Mouse (Mus musculus) erythroid progenitor cell, adult 5-6 weeks (primary cell): ENCODE measurements around the gene Acad10. TPM values are rescaled to one million over a fixed set of nuclear protein-coding genes. Genes with fewer than 3 reads are reported as not detected.
A peak's percentile ranks its signal among the peaks of the same experiment; 100 is the strongest.
"Not testable (repeated sequence)": the region's sequence is repeated elsewhere in the genome, so short reads cannot be mapped to it uniquely, and the experiment has no call there.

ENCODE experiments used
- ATAC-seq: replicated peaks from 2 replicates; pipeline ENCODE4 v1.8.0; 2016; ENCODE audit warnings: moderate number of reproducible peaks, mild to moderate bottlenecking, moderate TSS enrichment, inconsistent platforms; ENCODE audit not compliant: poor library complexity, low FRiP score, severe bottlenecking
- total RNA-seq, 2 experiments: library from RNA; stranded (forward) in 1 of 2; stranded (reverse) in 1 of 2; fragments of 150-400 nt in 1 of 2; fragments of 186-747, 209-891 nt in 1 of 2; gene quantifications; 2 replicates each; pipeline versions ENCODE4 v1.2.3 to v1.2.4; 2015 to 2017; ENCODE audit warnings: low replicate concordance in 2 of 2

Gene Acad10
- total RNA-seq, 2 experiments from 2014 or later, result 2.1 TPM; not detected in 1

- no peak for ATAC-seq
These were observed 1.2 kb upstream of the Acad10 start for GRCm38 (mm10) chr5:121661494-121661893.

GRCm38 (mm10) chr5:121660897-121661254 lies 562 bp upstream of the Acad10 start:
- ATAC-seq, result peak; percentile 31; the same call in 1 of the 2 replicates

GRCm38 (mm10) chr5:121657656-121658055 lies 2.7 kb downstream of the Acad10 start:
- ATAC-seq, result not testable (repeated sequence)

- not testable (repeated sequence) for ATAC-seq
These were observed 3.4 kb downstream of the Acad10 start for GRCm38 (mm10) chr5:121656866-121657265.

GRCm38 (mm10) chr5:121654526-121654925 lies 5.8 kb downstream of the Acad10 start:
- ATAC-seq, result no peak

GRCm38 (mm10) chr5:121649134-121649533 lies 11.2 kb downstream of the Acad10 start:
- ATAC-seq, result no peak

- no peak for ATAC-seq
These were observed 20.7 kb downstream of the Acad10 start for GRCm38 (mm10) chr5:121639601-121640000.

- no peak for ATAC-seq
These were observed 23.0 kb downstream of the Acad10 start for GRCm38 (mm10) chr5:121637296-121637695.

GRCm38 (mm10) chr5:121634668-121635067 lies 25.6 kb downstream of the Acad10 start:
- no peak for ATAC-seq

GRCm38 (mm10) chr5:121632804-121633203 lies 27.5 kb downstream of the Acad10 start:
- no peak for ATAC-seq

- not testable (repeated sequence) for ATAC-seq
These were observed 29.1 kb downstream of the Acad10 start for GRCm38 (mm10) chr5:121631106-121631647.

- peak; percentile 66 for ATAC-seq
These were observed 32.4 kb downstream of the Acad10 start for GRCm38 (mm10) chr5:121627871-121628270.

- no peak for ATAC-seq
These were observed 37.1 kb downstream of the Acad10 start for GRCm38 (mm10) chr5:121623241-121623640.

GRCm38 (mm10) chr5:121621102-121621501 lies 39.2 kb downstream of the Acad10 start:
- no peak for ATAC-seq

GRCm38 (mm10) chr5:121618592-121619513 lies 41.5 kb downstream of the Acad10 start, which contains the start of gene Acad12:
Gene Acad12 (minus strand): TSS chr5:121618938.
- peak; percentile 84 for ATAC-seq

GRCm38 (mm10) chr5:121614921-121615320 lies 45.4 kb downstream of the Acad10 start:
- ATAC-seq, result not testable (repeated sequence)

GRCm38 (mm10) chr5:121612036-121612435 lies 48.3 kb downstream of the Acad10 start:
- ATAC-seq, result no peak

- ATAC-seq, result not testable (repeated sequence)
These were observed 50.7 kb downstream of the Acad10 start for GRCm38 (mm10) chr5:121609556-121610135.

GRCm38 (mm10) chr5:121606151-121606550 lies 54.2 kb downstream of the Acad10 start:
- peak; percentile 78 for ATAC-seq

GRCm38 (mm10) chr5:121603815-121604214 lies 56.5 kb downstream of the Acad10 start:
- ATAC-seq, result not testable (repeated sequence)
